Mouse (Mus musculus): ENCODE measurements around the gene Reep6. TPM values are rescaled to one million over a fixed set of nuclear protein-coding genes. Genes with fewer than 3 reads are reported as not detected.
A peak's percentile ranks its signal among the peaks of the same experiment; 100 is the strongest.

Reep6 gene
- total RNA-seq, 1 experiment = 13.3 TPM

DNA sequence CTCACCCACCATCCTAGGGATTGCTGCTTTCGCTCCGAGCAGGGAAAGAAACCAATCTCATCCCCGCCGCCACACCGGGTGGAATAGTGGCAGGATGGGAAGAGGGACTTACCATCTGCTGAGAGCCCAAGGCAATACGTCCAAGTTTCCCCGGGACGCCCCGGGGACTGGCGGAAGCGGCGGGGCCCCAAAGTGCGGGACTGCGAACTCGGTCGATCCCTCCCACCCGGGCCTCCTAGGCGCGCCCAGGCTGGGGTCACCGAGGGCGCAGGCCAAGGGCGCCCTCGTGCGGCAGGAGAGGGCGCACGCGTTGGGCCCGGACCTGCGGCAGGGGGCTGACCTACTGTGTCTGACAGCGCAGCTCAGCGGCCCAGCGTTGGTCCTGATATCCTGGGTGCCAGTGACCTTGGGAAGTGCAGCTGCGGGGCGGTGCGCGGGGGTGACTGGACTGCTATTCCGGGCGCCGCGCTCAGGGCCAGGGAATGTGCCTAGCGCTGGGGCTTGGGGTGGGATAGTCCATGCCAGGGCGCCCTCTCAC lies 18.6 kb downstream of the Reep6 start, which contains the start of gene Adamtsl5:
TSS of gene Adamtsl5 (minus strand) at position 169 of the 538 bp plus-strand sequence.
- Histone ChIP-seq H3K9me3 (ENCODE audit: control insufficient read depth, insufficient read depth, low read depth, low read length) (no peaks in the 10 kb centered on the region), H3K36me3 (ENCODE audit: control insufficient read depth, insufficient read depth, low read length, poor library complexity, severe bottlenecking) (no peaks in the 10 kb centered on the region), H3K9ac (ENCODE audit: insufficient read depth, low read depth, low read length, poor library complexity, severe bottlenecking) (peak within 1 kb of the TSS; percentile 52), H3K4me1 (ENCODE audit: control insufficient read depth in 2 of 2, insufficient read depth in 2 of 2, low read length in 2 of 2, poor library complexity in 1 of 2) (peaks cover 2 to 26% of the 10 kb centered on the region in 2 experiments; a peak in 3 of 4 replicates), H3K4me3 (ENCODE audit: insufficient read depth in 1 of 2, low read depth in 1 of 2, low read length in 2 of 2, poor library complexity in 1 of 2, severe bottlenecking in 1 of 2) (peak within 1 kb of the TSS; percentile 63 to 68), H3K27ac (ENCODE audit: insufficient read depth, low read depth, low read length, poor library complexity, severe bottlenecking) (no peak within 1 kb of the TSS)
- TF ChIP-seq HCFC1 (IDR thresholded peaks at IDR 0.05; ENCODE audit: borderline replicate concordance, insufficient read depth, low read length) (peak; percentile 59; the same call in 1 of the 2 replicates), ZNF384 (IDR thresholded peaks at IDR 0.05; ENCODE audit: low read depth, low read length) (no peak)
- peak; percentile 60 for DNase-seq (ENCODE audit: low read depth, low spot score)
- in situ Hi-C loops (cut with MboI; ENCODE audit: low sequenced_read_pairs in 2 of 2, unreplicated experiment in 2 of 2) = no loop called here

GRCm38 (mm10) chr10:80348981-80349380 lies 19.2 kb downstream of the Reep6 start:
- H3K27ac ChIP-seq (ENCODE audit: insufficient read depth, low read depth, low read length, poor library complexity, severe bottlenecking) = no peak overlapping the region
- H3K36me3 ChIP-seq (ENCODE audit: control insufficient read depth, insufficient read depth, low read length, poor library complexity, severe bottlenecking) = no peaks in the 10 kb centered on the region
- H3K4me1 ChIP-seq (ENCODE audit: control insufficient read depth in 2 of 2, insufficient read depth in 2 of 2, low read length in 2 of 2, poor library complexity in 1 of 2) = peaks cover 2 to 19% of the 10 kb centered on the region in 2 experiments; a peak in 3 of 4 replicates
- H3K9ac ChIP-seq (ENCODE audit: insufficient read depth, low read depth, low read length, poor library complexity, severe bottlenecking) = no peak overlapping the region
- peak overlapping the region; percentile 35 to 68; a peak in 2 of 4 replicates for H3K4me3 ChIP-seq (ENCODE audit: insufficient read depth in 1 of 2, low read depth in 1 of 2, low read length in 2 of 2, poor library complexity in 1 of 2, severe bottlenecking in 1 of 2)
- TF ChIP-seq MAFK (IDR thresholded peaks at IDR 0.05; ENCODE audit: insufficient read depth, low read depth, low read length) = no peak
- in situ Hi-C loops (cut with MboI; ENCODE audit: low sequenced_read_pairs in 2 of 2, unreplicated experiment in 2 of 2) = no loop called here
- H3K9me3 ChIP-seq (ENCODE audit: control insufficient read depth, insufficient read depth, low read depth, low read length) = no peaks in the 10 kb centered on the region
- no peak for DNase-seq (ENCODE audit: low read depth, low spot score)

- no peak overlapping the region for H3K9ac ChIP-seq (ENCODE audit: insufficient read depth, low read depth, low read length, poor library complexity, severe bottlenecking)
- no peak overlapping the region for H3K4me3 ChIP-seq (ENCODE audit: insufficient read depth in 1 of 2, low read depth in 1 of 2, low read length in 2 of 2, poor library complexity in 1 of 2, severe bottlenecking in 1 of 2)
These were observed 20.5 kb downstream of the Reep6 start for GRCm38 (mm10) chr10:80350292-80350691.

GRCm38 (mm10) chr10:80351896-80352295 lies 22.1 kb downstream of the Reep6 start:
- Histone ChIP-seq H3K27ac (ENCODE audit: insufficient read depth, low read depth, low read length, poor library complexity, severe bottlenecking) (no peak overlapping the region), H3K9ac (ENCODE audit: insufficient read depth, low read depth, low read length, poor library complexity, severe bottlenecking) (no peak overlapping the region), H3K4me1 (ENCODE audit: control insufficient read depth in 2 of 2, insufficient read depth in 2 of 2, low read length in 2 of 2, poor library complexity in 1 of 2) (peaks cover 0 to 10% of the 10 kb centered on the region in 2 experiments; a peak in 2 of 4 replicates), H3K36me3 (ENCODE audit: control insufficient read depth, insufficient read depth, low read length, poor library complexity, severe bottlenecking) (no peaks in the 10 kb centered on the region), H3K9me3 (ENCODE audit: control insufficient read depth, insufficient read depth, low read depth, low read length) (no peaks in the 10 kb centered on the region), H3K4me3 (ENCODE audit: insufficient read depth in 1 of 2, low read depth in 1 of 2, low read length in 2 of 2, poor library complexity in 1 of 2, severe bottlenecking in 1 of 2) (no peak overlapping the region)
- DNase-seq (ENCODE audit: low read depth, low spot score) = no peak
- TF ChIP-seq ZNF384 (IDR thresholded peaks at IDR 0.05; ENCODE audit: low read depth, low read length) (no peak), MAFK (IDR thresholded peaks at IDR 0.05; ENCODE audit: insufficient read depth, low read depth, low read length) (no peak), ZC3H11A (IDR thresholded peaks at IDR 0.05; ENCODE audit: borderline replicate concordance, low read depth, low read length) (no peak), HCFC1 (IDR thresholded peaks at IDR 0.05; ENCODE audit: borderline replicate concordance, insufficient read depth, low read length) (no peak), CHD2 (IDR thresholded peaks at IDR 0.05; ENCODE audit: low read depth, low read length) (no peak)
- in situ Hi-C loops (cut with MboI; ENCODE audit: low sequenced_read_pairs in 2 of 2, unreplicated experiment in 2 of 2) = no loop called here

More at GRCm38 (mm10) chr10:80350292-80350691, 20.5 kb downstream of the Reep6 start:
- no peaks in the 10 kb centered on the region for H3K36me3 ChIP-seq (ENCODE audit: control insufficient read depth, insufficient read depth, low read length, poor library complexity, severe bottlenecking)
- H3K27ac ChIP-seq (ENCODE audit: insufficient read depth, low read depth, low read length, poor library complexity, severe bottlenecking) = no peak overlapping the region
- DNase-seq (ENCODE audit: low read depth, low spot score) = peak; percentile 82
- in situ Hi-C loops (cut with MboI; ENCODE audit: low sequenced_read_pairs in 2 of 2, unreplicated experiment in 2 of 2) = no loop called here
- H3K9me3 ChIP-seq (ENCODE audit: control insufficient read depth, insufficient read depth, low read depth, low read length) = no peaks in the 10 kb centered on the region
- peaks cover under 1 to 11% of the 10 kb centered on the region in 2 experiments; a peak in 3 of 4 replicates for H3K4me1 ChIP-seq (ENCODE audit: control insufficient read depth in 2 of 2, insufficient read depth in 2 of 2, low read length in 2 of 2, poor library complexity in 1 of 2)
- TF ChIP-seq ZC3H11A (IDR thresholded peaks at IDR 0.05; ENCODE audit: borderline replicate concordance, low read depth, low read length) (peak; percentile 30; the same call in 1 of the 2 replicates), HCFC1 (IDR thresholded peaks at IDR 0.05; ENCODE audit: borderline replicate concordance, insufficient read depth, low read length) (no peak)

- in situ Hi-C loops (cut with MboI; ENCODE audit: low sequenced_read_pairs in 2 of 2, unreplicated experiment in 2 of 2) = no loop called here
- H3K4me3 ChIP-seq (ENCODE audit: insufficient read depth in 1 of 2, low read depth in 1 of 2, low read length in 2 of 2, poor library complexity in 1 of 2, severe bottlenecking in 1 of 2) = no peak overlapping the region
These were observed 23.0 kb downstream of the Reep6 start for GRCm38 (mm10) chr10:80352727-80353126.

More at GRCm38 (mm10) chr10:80352727-80353126, 23.0 kb downstream of the Reep6 start:
- Histone ChIP-seq H3K9ac (ENCODE audit: insufficient read depth, low read depth, low read length, poor library complexity, severe bottlenecking) (no peak overlapping the region), H3K4me1 (ENCODE audit: control insufficient read depth in 2 of 2, insufficient read depth in 2 of 2, low read length in 2 of 2, poor library complexity in 1 of 2) (peaks cover 3 to 7% of the 10 kb centered on the region in 2 experiments; a peak in 3 of 4 replicates), H3K27ac (ENCODE audit: insufficient read depth, low read depth, low read length, poor library complexity, severe bottlenecking) (no peak overlapping the region), H3K9me3 (ENCODE audit: control insufficient read depth, insufficient read depth, low read depth, low read length) (no peaks in the 10 kb centered on the region), H3K36me3 (ENCODE audit: control insufficient read depth, insufficient read depth, low read length, poor library complexity, severe bottlenecking) (no peaks in the 10 kb centered on the region)
- DNase-seq (ENCODE audit: low read depth, low spot score) = no peak
- TF ChIP-seq MAFK (IDR thresholded peaks at IDR 0.05; ENCODE audit: insufficient read depth, low read depth, low read length) = no peak
- TF ChIP-seq HCFC1 (IDR thresholded peaks at IDR 0.05; ENCODE audit: borderline replicate concordance, insufficient read depth, low read length) = no peak
- TF ChIP-seq ZC3H11A (IDR thresholded peaks at IDR 0.05; ENCODE audit: borderline replicate concordance, low read depth, low read length) = no peak
- TF ChIP-seq ZNF384 (IDR thresholded peaks at IDR 0.05; ENCODE audit: low read depth, low read length) = no peak
- TF ChIP-seq CHD2 (IDR thresholded peaks at IDR 0.05; ENCODE audit: low read depth, low read length) = no peak
